Mouse (Mus musculus) intestine, embryonic 14.5 days (tissue): ENCODE measurements around the gene Glrb. TPM values are rescaled to one million over a fixed set of nuclear protein-coding genes. Genes with fewer than 3 reads are reported as not detected.

Source experiments
- ATAC-seq: fragments of 200-750 bp; cut with Nextera tagmentation; replicated peaks from 2 replicates; pipeline ENCODE4 v1.8.0; 2017; ENCODE audit warnings: low read depth, moderate number of reproducible peaks, moderate TSS enrichment, moderate library complexity; ENCODE audit not compliant: low FRiP score, low TSS enrichment
- DNase-seq: peaks from one replicate; pipeline ENCODE4 v3.0.0-alpha.2; 2018; ENCODE audit warnings: low spot score
- H3K27ac ChIP-seq: fragments of 300-500 bp; sonication (generic); 2 replicates; pipeline ENCODE4 v1.5.1; 2014; ENCODE audit warnings: low read depth, mild to moderate bottlenecking, control low read depth
- H3K27me3 ChIP-seq: fragments of 300-500 bp; sonication (generic); replicated peaks from 2 replicates; pipeline ENCODE4 v1.6.1; 2014; ENCODE audit warnings: low read length, control low read depth; ENCODE audit not compliant: control insufficient read depth, insufficient read depth
- H3K36me3 ChIP-seq: fragments of 300-500 bp; sonication (generic); 2 replicates; pipeline ENCODE4 v1.6.1; 2014; ENCODE audit warnings: low read length, control low read depth; ENCODE audit not compliant: control insufficient read depth, insufficient read depth
- H3K4me1 ChIP-seq: fragments of 300-500 bp; sonication (generic); replicated peaks from 2 replicates; pipeline ENCODE4 v1.6.1; 2014; ENCODE audit warnings: low read length, control low read depth, mixed read lengths; ENCODE audit not compliant: control insufficient read depth, insufficient read depth
- H3K4me2 ChIP-seq: fragments of 300-500 bp; sonication (generic); 2 replicates; pipeline ENCODE4 v1.6.1; 2014; ENCODE audit warnings: low read length
- H3K4me3 ChIP-seq: fragments of 300-500 bp; sonication (generic); 2 replicates; pipeline ENCODE4 v1.5.1; 2014; ENCODE audit warnings: low read depth, low read length, control low read depth, mixed read lengths
- H3K9ac ChIP-seq: fragments of 300-500 bp; sonication (generic); 2 replicates; pipeline ENCODE4 v1.6.1; 2014; ENCODE audit warnings: mild to moderate bottlenecking, low read length
- H3K9me3 ChIP-seq: fragments of 300-500 bp; sonication (generic); 2 replicates; pipeline ENCODE4 v1.6.1; 2016; ENCODE audit warnings: low read length, control low read depth; ENCODE audit not compliant: control insufficient read depth
- WGBS: fragments of 180-500 bp; shearing (Covaris S2); extraction: QIAGEN DNeasy Blood & Tissue Kit; methylation state at CpG from one replicate; pipeline ENCODE4 v1.1.7; 2014; 5-methylcytosine and 5-hydroxymethylcytosine counted together
- polyA plus RNA-seq: library from polyadenylated mRNA; unstranded; fragments of >200 nt; fragmentation: Nextera tagmentation; extraction: Ambion mirVana; gene quantifications from 2 replicates; pipeline ENCODE4 v1.2.1, GENCODE M21; 2014

The Glrb gene
- polyA plus RNA-seq, 1 experiment from 2014 or later, result 4.4 TPM

DNA sequence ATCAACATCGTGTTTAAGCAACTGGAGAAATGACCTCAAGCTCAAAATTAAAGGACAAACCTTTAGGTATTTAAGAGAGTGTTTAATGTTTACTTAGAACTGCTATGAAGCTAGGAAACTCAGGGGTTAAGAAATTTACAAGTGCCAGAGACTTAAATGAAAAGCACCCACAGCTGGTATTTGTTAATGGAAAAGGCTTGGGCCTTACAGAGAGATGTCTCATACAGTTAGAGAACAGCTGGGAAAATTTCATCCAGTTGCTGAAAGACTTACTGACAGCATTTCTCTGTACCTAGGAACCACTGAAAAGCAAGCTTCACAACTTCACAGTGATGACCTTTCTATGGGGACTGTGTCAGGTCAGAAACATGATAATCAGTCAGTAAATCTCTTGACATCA lies 28.3 kb downstream of the Glrb start:
- no peaks in the 10 kb centered on the region for H3K36me3 ChIP-seq
- H3K4me3 ChIP-seq, result no peak overlapping the region
- no peak for DNase-seq
- H3K9me3 ChIP-seq, result no peaks in the 10 kb centered on the region
- H3K4me2 ChIP-seq, result no peak overlapping the region
- H3K27ac ChIP-seq, result no peak overlapping the region
- H3K27me3 ChIP-seq, result no peaks in the 10 kb centered on the region
- H3K4me1 ChIP-seq, result peaks cover 14% of the 10 kb centered on the region
- 57% methylated on average over 1 of the region's 1 CpGs for WGBS
- no peak for ATAC-seq
- no peak overlapping the region for H3K9ac ChIP-seq

DNA sequence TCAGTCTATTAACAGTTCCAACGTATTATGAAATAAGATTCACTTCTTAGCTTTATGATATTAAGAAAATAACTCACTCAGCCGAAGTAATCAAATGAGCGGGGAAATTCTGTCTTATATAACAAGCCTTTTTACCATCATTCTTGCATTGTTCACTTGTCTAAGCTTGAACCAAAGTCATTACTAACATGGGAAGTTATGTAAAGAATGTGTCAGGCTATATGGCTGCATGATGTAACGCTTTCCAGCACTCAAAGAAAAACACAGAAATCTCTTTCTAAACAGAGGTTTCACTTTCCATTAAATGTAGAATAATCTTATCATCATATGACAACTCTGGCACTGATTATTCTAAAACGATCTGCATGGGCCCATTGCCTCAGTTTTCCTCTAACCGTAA lies 29.9 kb downstream of the Glrb start:
- H3K4me3 ChIP-seq, result no peak overlapping the region
- H3K4me1 ChIP-seq, result peaks cover 14% of the 10 kb centered on the region
- no peak overlapping the region for H3K4me2 ChIP-seq
- no peaks in the 10 kb centered on the region for H3K9me3 ChIP-seq
- H3K9ac ChIP-seq, result no peak overlapping the region
- no peak for ATAC-seq
- DNase-seq, result no peak
- H3K27me3 ChIP-seq, result no peaks in the 10 kb centered on the region
- no peaks in the 10 kb centered on the region for H3K36me3 ChIP-seq
- 31% methylated on average over 6 of the region's 6 CpGs for WGBS
- no peak overlapping the region for H3K27ac ChIP-seq

DNA sequence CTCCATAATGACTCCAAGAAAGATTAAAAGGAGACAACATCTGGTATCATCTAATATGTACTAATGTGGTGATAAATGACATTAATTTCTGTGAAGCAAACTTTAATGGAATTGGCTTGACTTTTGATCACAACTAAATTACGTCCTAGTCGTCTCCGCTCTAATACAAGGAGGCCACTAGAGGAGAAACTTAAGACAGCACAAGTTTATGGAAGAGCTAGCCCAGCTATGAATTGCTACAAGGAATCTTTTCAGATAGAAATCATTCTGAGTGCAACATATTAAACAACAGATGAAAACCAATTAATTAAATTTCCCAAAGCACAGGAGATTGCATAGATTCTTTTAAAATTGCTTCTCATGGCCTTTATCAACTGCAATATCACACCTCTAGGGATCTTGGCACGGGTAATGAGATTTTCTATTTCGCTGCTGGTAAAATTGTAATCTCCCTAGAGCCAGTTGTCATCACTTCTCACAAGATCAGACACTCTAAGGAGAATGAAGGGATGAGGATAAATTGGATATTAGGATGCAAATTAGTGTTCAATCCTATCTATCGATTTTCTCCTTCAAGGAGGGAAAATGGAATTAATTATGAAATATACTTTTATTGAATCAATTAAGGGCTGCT lies 32.7 kb downstream of the Glrb start:
- ATAC-seq, result no peak
- Histone ChIP-seq H3K4me3 (no peak overlapping the region), H3K4me1 (peaks cover 14% of the 10 kb centered on the region), H3K4me2 (no peak overlapping the region), H3K27ac (no peak overlapping the region), H3K9ac (no peak overlapping the region), H3K36me3 (no peaks in the 10 kb centered on the region), H3K9me3 (no peaks in the 10 kb centered on the region), H3K27me3 (no peaks in the 10 kb centered on the region)
- DNase-seq, result no peak
- 93% methylated on average over 6 of the region's 6 CpGs for WGBS

DNA sequence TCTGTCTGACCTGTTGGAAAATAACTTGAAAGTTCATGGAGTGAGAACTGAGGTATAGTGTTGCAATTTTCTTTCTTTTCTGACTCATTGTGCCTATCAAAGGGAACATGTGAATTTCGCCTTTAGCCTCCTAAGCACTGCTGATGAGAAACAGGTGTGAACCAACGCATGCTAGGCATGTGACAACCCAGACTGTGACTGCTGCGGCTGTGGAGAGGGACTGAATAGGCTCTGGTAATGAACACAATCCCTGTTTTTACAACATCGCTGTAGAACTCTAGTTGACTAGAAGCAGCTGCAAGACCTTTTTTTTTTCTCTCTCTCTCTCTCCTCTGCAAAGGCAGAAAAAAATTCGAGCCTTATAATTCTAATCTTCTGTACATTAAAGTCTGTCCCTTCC lies 34.9 kb downstream of the Glrb start:
- ATAC-seq, result no peak

DNA sequence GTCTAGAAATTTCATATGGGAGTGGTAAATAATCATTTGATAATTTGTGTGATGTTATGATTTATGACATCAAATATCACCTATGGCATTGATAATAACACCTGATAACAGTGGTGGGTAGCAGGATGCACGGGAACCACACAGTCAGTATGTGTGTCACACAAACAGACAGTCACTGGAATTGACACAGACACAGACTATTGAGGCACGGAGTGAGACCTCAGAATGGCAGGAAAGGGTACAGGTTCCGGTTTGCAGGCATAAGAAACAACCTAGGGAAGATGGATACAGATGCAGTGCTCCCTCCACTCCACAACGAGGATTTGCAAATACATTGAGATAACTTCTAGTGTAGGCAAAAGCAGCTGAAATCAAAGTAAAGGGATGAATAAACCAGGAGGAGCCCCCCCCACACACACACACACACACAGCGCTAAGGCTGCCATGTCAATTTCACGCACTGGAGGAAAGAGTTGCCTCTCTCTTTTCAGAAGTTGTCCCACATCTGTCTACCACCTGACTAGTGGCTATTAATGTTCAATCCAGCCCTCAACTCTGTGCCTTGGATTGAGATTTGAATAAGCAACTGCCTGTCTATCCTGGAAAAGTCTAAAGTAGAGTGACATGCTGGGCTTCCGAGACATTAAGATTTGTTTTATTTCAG lies 38.6 kb downstream of the Glrb start:
- Histone ChIP-seq H3K36me3 (no peaks in the 10 kb centered on the region), H3K9ac (no peak overlapping the region), H3K27ac (no peak overlapping the region), H3K9me3 (no peaks in the 10 kb centered on the region), H3K27me3 (no peaks in the 10 kb centered on the region), H3K4me1 (no peaks in the 10 kb centered on the region), H3K4me2 (no peak overlapping the region), H3K4me3 (no peak overlapping the region)
- DNase-seq, result no peak
- WGBS, result 88% methylated on average over 7 of the region's 7 CpGs
- no peak for ATAC-seq

More for the DNA sequence above, 34.9 kb downstream of the Glrb start:
- DNase-seq, result no peak
- WGBS, result 34% methylated on average over 5 of the region's 5 CpGs
- Histone ChIP-seq H3K27ac (no peak overlapping the region), H3K4me1 (peaks cover under 1% of the 10 kb centered on the region; the same call in 1 of the 2 replicates), H3K4me2 (no peak overlapping the region), H3K27me3 (no peaks in the 10 kb centered on the region), H3K36me3 (no peaks in the 10 kb centered on the region), H3K9ac (no peak overlapping the region), H3K4me3 (no peak overlapping the region), H3K9me3 (no peaks in the 10 kb centered on the region)

DNA sequence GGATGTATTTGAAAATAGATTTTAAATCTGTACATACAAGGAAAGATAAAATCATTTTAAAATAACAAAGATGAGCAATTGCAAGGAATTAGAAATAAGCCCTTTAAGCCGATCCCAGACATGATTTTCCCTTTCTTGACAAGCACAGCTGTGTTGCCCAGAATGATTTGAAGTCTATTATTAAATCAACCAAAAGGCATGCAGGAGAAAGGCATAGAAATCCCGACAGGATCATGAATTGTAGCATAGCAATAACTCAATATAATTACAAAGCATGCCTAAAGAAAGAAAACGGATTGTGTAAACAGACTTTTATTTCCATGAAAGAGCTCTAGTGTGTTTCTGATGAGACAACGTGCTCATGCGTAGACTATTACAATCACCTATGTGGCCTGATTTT lies 39.4 kb downstream of the Glrb start:
- WGBS, result 51% methylated on average over 5 of the region's 5 CpGs
- DNase-seq (no peak), ATAC-seq (no peak)
- Histone ChIP-seq H3K27me3 (no peaks in the 10 kb centered on the region), H3K4me1 (no peaks in the 10 kb centered on the region), H3K9me3 (no peaks in the 10 kb centered on the region), H3K27ac (no peak overlapping the region), H3K9ac (no peak overlapping the region), H3K4me2 (no peak overlapping the region), H3K36me3 (no peaks in the 10 kb centered on the region), H3K4me3 (no peak overlapping the region)

DNA sequence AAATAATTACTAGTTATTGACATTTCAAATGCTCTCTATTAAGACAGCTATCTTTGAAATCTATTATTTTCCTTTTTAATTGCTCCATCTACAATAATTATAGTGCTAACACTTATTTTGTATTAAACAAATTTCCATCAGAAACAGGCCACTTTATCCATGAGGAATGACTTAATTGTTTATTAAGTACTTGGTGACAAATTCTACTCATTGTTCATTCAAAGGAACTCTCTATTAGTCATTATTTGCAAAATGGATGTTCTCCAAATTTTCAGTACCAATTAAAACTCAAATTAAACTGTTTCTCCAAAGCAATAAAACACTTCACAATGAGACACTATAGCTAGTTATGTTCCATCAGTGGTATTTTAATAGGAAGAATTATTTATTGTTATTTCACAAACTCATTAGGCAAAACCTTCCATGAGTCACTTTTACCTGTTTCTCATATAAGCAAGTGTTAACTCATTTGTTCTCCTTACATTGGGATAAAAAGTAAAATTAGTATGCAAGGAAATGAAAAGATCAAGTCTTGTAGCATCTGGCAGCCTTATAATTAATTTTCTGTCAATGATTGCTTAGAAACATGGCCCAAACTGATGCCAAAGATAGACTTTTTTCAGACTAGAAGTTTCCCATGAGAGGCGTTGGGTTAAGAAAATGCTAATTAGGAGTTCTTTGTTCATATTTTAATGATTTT lies 41.8 kb downstream of the Glrb start:
- no peaks in the 10 kb centered on the region for H3K4me1 ChIP-seq
- no peak for DNase-seq
- no peak for ATAC-seq
- H3K27ac ChIP-seq, result no peak overlapping the region
- no peak overlapping the region for H3K9ac ChIP-seq
- no peak overlapping the region for H3K4me2 ChIP-seq
- H3K36me3 ChIP-seq, result no peaks in the 10 kb centered on the region
- H3K9me3 ChIP-seq, result no peaks in the 10 kb centered on the region
- H3K27me3 ChIP-seq, result no peaks in the 10 kb centered on the region
- no peak overlapping the region for H3K4me3 ChIP-seq
- 93% methylated on average over 1 of the region's 1 CpGs for WGBS

DNA sequence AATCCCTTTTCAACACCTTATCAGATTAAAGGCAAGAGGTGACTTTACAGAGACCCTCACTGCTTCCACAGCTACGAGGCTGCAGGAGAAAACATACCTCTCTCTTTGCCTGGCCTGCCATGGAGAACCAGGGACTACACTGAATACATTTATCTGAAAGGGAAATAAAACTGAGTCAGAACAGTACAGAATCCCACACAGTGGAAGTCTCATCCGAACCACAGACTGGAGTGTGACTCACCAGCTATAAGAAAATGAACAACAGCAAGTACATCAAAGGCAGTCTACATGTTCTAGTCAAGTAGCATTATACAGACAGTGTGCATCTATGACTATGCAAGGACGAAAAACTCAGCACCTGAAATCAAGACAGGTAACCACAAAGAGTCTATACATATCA lies 46.1 kb downstream of the Glrb start:
- H3K9ac ChIP-seq, result no peak overlapping the region
- H3K4me1 ChIP-seq, result no peaks in the 10 kb centered on the region
- no peak overlapping the region for H3K27ac ChIP-seq
- no peaks in the 10 kb centered on the region for H3K9me3 ChIP-seq
- WGBS, result 84% methylated on average over 3 of the region's 3 CpGs
- DNase-seq (no peak), ATAC-seq (no peak)
- no peaks in the 10 kb centered on the region for H3K36me3 ChIP-seq
- no peaks in the 10 kb centered on the region for H3K27me3 ChIP-seq
- H3K4me2 ChIP-seq, result no peak overlapping the region
- no peak overlapping the region for H3K4me3 ChIP-seq
